Mouse (Mus musculus) hindbrain, embryonic 14.5 days (tissue): ENCODE measurements around the gene Lsamp. TPM values are rescaled to one million over a fixed set of nuclear protein-coding genes. Genes with fewer than 3 reads are reported as not detected.

Experiments used
- ATAC-seq: fragments of 200-750 bp; cut with Nextera tagmentation; 2 replicates; pipeline ENCODE4 v1.8.0; 2017; ENCODE audit warnings: moderate number of reproducible peaks, mild to moderate bottlenecking, moderate TSS enrichment, moderate library complexity; ENCODE audit not compliant: low FRiP score
- DNase-seq: peaks from one replicate; pipeline ENCODE4 v3.0.0-alpha.2; 2015; ENCODE audit warnings: low spot score
- H3K27ac ChIP-seq: fragments of 300-500 bp; sonication (generic); 2 replicates; pipeline ENCODE4 v1.5.1; 2014; ENCODE audit warnings: mild to moderate bottlenecking, moderate library complexity
- H3K27me3 ChIP-seq: fragments of 300-500 bp; sonication (generic); 2 replicates; pipeline ENCODE4 v1.6.1; 2014; ENCODE audit warnings: mild to moderate bottlenecking, low read length, mixed read lengths; ENCODE audit not compliant: control insufficient read depth, insufficient read depth
- H3K36me3 ChIP-seq: fragments of 300-500 bp; sonication (generic); replicated peaks from 2 replicates; pipeline ENCODE4 v1.6.1; 2014; ENCODE audit not compliant: control insufficient read depth, insufficient read depth
- H3K4me1 ChIP-seq: fragments of 300-500 bp; sonication (generic); replicated peaks from 2 replicates; pipeline ENCODE4 v1.6.1; 2014; ENCODE audit warnings: antibody characterized with exemption, low read length, mixed read lengths; ENCODE audit not compliant: control insufficient read depth, insufficient read depth
- H3K4me2 ChIP-seq: fragments of 300-500 bp; sonication (generic); replicated peaks from 2 replicates; pipeline ENCODE4 v1.6.1; 2014; ENCODE audit warnings: mild to moderate bottlenecking, moderate library complexity
- H3K4me3 ChIP-seq: fragments of 300-500 bp; sonication (generic); replicated peaks from 2 replicates; pipeline ENCODE4 v1.5.1; 2014; ENCODE audit warnings: mild to moderate bottlenecking, low read length
- H3K9ac ChIP-seq: fragments of 300-500 bp; sonication (generic); 2 replicates; pipeline ENCODE4 v1.6.1; 2014
- H3K9me3 ChIP-seq: fragments of 300-500 bp; sonication (generic); 2 replicates; pipeline ENCODE4 v1.6.1; 2016; ENCODE audit warnings: low read length; ENCODE audit not compliant: control insufficient read depth
- WGBS: fragments of 180-500 bp; shearing (Covaris S2); extraction: QIAGEN DNeasy Blood & Tissue Kit; methylation state at CpG from one replicate; pipeline ENCODE4 v1.1.7; 2014; 5-methylcytosine and 5-hydroxymethylcytosine counted together
- polyA plus RNA-seq: library from polyadenylated mRNA; unstranded; fragments of >200 nt; fragmentation: Nextera tagmentation; extraction: Ambion mirVana; gene quantifications from 2 replicates; pipeline ENCODE4 v1.2.1, GENCODE M21; 2014

Lsamp gene
- polyA plus RNA-seq, 1 experiment from 2014 or later = 88.1 TPM

DNA sequence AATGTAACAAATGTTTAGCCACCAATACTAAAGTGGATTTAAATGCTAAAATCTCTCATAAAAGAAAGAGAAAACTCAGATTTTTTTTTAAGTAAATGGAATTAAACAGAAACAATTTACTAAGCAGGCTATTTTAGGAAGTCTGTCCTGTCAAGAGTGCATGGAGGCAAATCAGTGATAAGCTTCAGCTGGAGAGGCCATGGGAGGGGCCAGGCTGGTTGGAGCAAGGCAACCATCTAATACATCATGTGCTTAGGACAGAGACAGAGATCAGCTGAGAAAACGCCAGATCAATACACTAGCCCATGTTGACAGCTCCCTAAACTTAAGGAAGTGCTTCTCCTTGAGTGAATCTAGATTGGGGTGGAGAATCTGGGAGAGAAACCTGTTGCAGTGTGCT, 1793.4 kb downstream of the Lsamp start:
- Histone ChIP-seq H3K27me3 (no peaks in the 10 kb centered on the region), H3K4me2 (no peak overlapping the region), H3K4me1 (no peaks in the 10 kb centered on the region), H3K4me3 (no peak overlapping the region), H3K9me3 (no peaks in the 10 kb centered on the region), H3K27ac (no peak overlapping the region), H3K9ac (no peak overlapping the region), H3K36me3 (no peaks in the 10 kb centered on the region)
- ATAC-seq (no peak), DNase-seq (no peak)
- WGBS = 52% methylated on average over 1 of the region's 1 CpGs

DNA sequence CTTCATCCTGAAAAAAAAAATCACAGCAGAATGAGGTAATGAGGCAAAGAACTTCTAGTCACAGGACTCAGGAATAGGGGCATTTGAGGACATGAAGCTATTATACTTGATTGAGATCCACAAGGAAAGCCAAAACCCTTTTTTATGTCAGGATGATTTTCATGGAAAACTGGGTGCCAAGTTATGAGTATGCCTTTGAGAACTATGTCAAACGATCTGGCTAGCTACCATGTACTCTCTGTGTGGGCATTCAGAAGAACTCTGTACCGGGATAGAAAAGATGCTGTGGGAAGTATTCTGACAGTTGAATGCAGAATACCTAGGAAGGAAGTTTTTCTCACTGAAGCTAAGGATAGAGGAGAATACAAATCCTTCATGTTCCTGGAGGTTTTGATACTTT, 1801.4 kb downstream of the Lsamp start:
- ATAC-seq = no peak
- 94% methylated on average over 2 of the region's 2 CpGs for WGBS
- no peak for DNase-seq
- no peak overlapping the region for H3K9ac ChIP-seq
- H3K36me3 ChIP-seq = no peaks in the 10 kb centered on the region
- no peaks in the 10 kb centered on the region for H3K27me3 ChIP-seq
- no peaks in the 10 kb centered on the region for H3K4me1 ChIP-seq
- no peaks in the 10 kb centered on the region for H3K9me3 ChIP-seq
- H3K4me2 ChIP-seq = no peak overlapping the region
- H3K4me3 ChIP-seq = no peak overlapping the region
- no peak overlapping the region for H3K27ac ChIP-seq

- H3K36me3 ChIP-seq = no peaks in the 10 kb centered on the region
- 83% methylated on average over 3 of the region's 3 CpGs for WGBS
- DNase-seq (no peak), ATAC-seq (no peak)
- no peak overlapping the region for H3K27ac ChIP-seq
- no peaks in the 10 kb centered on the region for H3K4me1 ChIP-seq
- no peak overlapping the region for H3K4me3 ChIP-seq
- H3K9me3 ChIP-seq = no peaks in the 10 kb centered on the region
- H3K4me2 ChIP-seq = no peak overlapping the region
- no peak overlapping the region for H3K9ac ChIP-seq
- no peaks in the 10 kb centered on the region for H3K27me3 ChIP-seq
These were observed 1802.5 kb downstream of the Lsamp start for GRCm38 (mm10) chr16:41786704-41787103.

GRCm38 (mm10) chr16:41787146-41787545, 1803.0 kb downstream of the Lsamp start:
- Histone ChIP-seq H3K9ac (no peak overlapping the region), H3K27me3 (no peaks in the 10 kb centered on the region), H3K4me3 (no peak overlapping the region), H3K4me1 (no peaks in the 10 kb centered on the region), H3K9me3 (no peaks in the 10 kb centered on the region), H3K27ac (no peak overlapping the region), H3K36me3 (no peaks in the 10 kb centered on the region), H3K4me2 (no peak overlapping the region)
- ATAC-seq (no peak), DNase-seq (no peak)
- 78% methylated on average over 1 of the region's 1 CpGs for WGBS

- ATAC-seq (no peak), DNase-seq (no peak)
- Histone ChIP-seq H3K4me3 (no peak overlapping the region), H3K27ac (no peak overlapping the region), H3K27me3 (no peaks in the 10 kb centered on the region), H3K4me2 (no peak overlapping the region), H3K9ac (no peak overlapping the region), H3K9me3 (no peaks in the 10 kb centered on the region), H3K36me3 (no peaks in the 10 kb centered on the region), H3K4me1 (no peaks in the 10 kb centered on the region)
- WGBS = 94% methylated on average over 2 of the region's 2 CpGs
These were observed 1805.9 kb downstream of the Lsamp start for GRCm38 (mm10) chr16:41790016-41790415.

- Histone ChIP-seq H3K4me1 (no peaks in the 10 kb centered on the region), H3K4me3 (no peak overlapping the region), H3K36me3 (no peaks in the 10 kb centered on the region), H3K4me2 (no peak overlapping the region), H3K9ac (no peak overlapping the region), H3K9me3 (no peaks in the 10 kb centered on the region), H3K27ac (no peak overlapping the region), H3K27me3 (no peaks in the 10 kb centered on the region)
- DNase-seq (no peak), ATAC-seq (no peak)
- 80% methylated on average over 6 of the region's 6 CpGs for WGBS
These were observed 1836.2 kb downstream of the Lsamp start for GRCm38 (mm10) chr16:41820369-41820768.

DNA sequence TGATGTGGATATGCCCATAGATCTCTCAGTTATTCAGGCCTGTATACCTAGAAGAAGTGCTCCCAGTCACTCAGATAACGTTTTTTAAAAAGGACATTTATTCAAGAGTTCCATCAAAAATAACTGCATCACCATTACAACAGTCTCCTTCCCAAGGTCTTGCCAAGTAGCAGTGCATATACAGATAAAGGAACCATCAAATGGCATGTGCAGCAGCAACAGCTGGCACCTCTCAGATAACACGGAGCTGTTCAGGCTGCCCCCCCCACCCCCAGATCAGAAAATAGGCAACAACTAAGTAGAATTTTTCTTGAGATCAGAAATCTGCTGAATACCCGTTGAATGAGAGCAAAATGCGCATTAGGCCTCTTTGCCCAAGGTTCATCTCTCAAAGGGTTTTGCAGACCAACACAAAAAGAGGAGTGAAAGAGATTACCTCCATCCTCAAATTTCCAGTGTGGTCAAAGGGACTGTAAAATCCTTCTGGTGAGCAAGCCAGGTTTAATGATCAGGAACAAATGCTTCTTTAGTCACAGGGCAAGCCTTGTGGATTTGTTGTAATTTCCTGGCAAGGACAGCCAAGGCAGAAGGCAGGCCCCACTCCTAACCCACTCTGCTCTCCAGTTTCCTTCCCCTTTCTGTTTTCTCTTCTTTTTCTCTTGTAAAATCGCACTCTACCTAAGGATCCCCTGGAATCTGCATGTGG, 1842.9 kb downstream of the Lsamp start:
- H3K4me2 ChIP-seq = no peak overlapping the region
- H3K27me3 ChIP-seq = no peaks in the 10 kb centered on the region
- H3K4me1 ChIP-seq = no peaks in the 10 kb centered on the region
- no peak overlapping the region for H3K9ac ChIP-seq
- DNase-seq (no peak), ATAC-seq (no peak)
- no peak overlapping the region for H3K4me3 ChIP-seq
- H3K36me3 ChIP-seq = no peaks in the 10 kb centered on the region
- H3K27ac ChIP-seq = no peak overlapping the region
- H3K9me3 ChIP-seq = no peaks in the 10 kb centered on the region
- WGBS = 69% methylated on average over 5 of the region's 5 CpGs

GRCm38 (mm10) chr16:41827605-41827948, 1843.4 kb downstream of the Lsamp start:
- H3K27ac ChIP-seq = no peak overlapping the region
- H3K9ac ChIP-seq = no peak overlapping the region
- H3K36me3 ChIP-seq = no peaks in the 10 kb centered on the region
- no peaks in the 10 kb centered on the region for H3K27me3 ChIP-seq
- no peak for DNase-seq
- no peaks in the 10 kb centered on the region for H3K4me1 ChIP-seq
- ATAC-seq = no peak
- H3K9me3 ChIP-seq = no peaks in the 10 kb centered on the region
- 61% methylated on average over 3 of the region's 3 CpGs for WGBS
- no peak overlapping the region for H3K4me3 ChIP-seq
- H3K4me2 ChIP-seq = no peak overlapping the region

DNA sequence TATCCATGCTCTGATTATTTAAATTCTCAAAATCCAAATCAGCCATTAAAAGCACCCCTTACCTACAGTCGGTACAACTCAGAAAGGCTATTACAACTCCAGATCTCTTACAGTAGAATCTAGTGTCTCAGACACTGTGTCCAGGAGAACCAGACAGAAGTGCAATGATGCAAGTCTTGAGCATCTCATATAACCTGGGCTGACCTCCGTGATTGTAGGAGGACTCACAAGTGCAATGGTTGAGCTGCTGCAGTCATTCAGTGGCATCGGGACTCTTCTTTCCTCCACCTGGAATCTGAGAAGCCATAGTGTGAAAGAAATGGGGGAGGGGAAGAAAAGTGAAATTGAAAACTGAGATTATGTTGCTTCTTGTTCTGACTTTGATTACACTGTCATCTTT, 1850.5 kb downstream of the Lsamp start:
- no peaks in the 10 kb centered on the region for H3K36me3 ChIP-seq
- ATAC-seq (no peak), DNase-seq (no peak)
- no peaks in the 10 kb centered on the region for H3K4me1 ChIP-seq
- no peaks in the 10 kb centered on the region for H3K27me3 ChIP-seq
- H3K9me3 ChIP-seq = no peaks in the 10 kb centered on the region
- H3K4me3 ChIP-seq = no peak overlapping the region
- H3K27ac ChIP-seq = no peak overlapping the region
- WGBS = 80% methylated on average over 3 of the region's 3 CpGs
- H3K4me2 ChIP-seq = no peak overlapping the region
- H3K9ac ChIP-seq = no peak overlapping the region

GRCm38 (mm10) chr16:41835745-41836144, 1851.6 kb downstream of the Lsamp start:
- Histone ChIP-seq H3K27ac (no peak overlapping the region), H3K4me3 (no peak overlapping the region), H3K9me3 (no peaks in the 10 kb centered on the region), H3K36me3 (no peaks in the 10 kb centered on the region), H3K4me1 (no peaks in the 10 kb centered on the region), H3K4me2 (no peak overlapping the region), H3K9ac (no peak overlapping the region), H3K27me3 (no peaks in the 10 kb centered on the region)
- DNase-seq (peak; percentile 65), ATAC-seq (no peak)
- WGBS = 60% methylated on average over 6 of the region's 6 CpGs
